ENCODE assay signal across 15 mouse cellular contexts in genomic region chr8:85498577-85498976, GRCm38 (mm10). TPM values are rescaled to one million over a fixed set of nuclear protein-coding genes. Genes with fewer than 3 reads are reported as not detected.
A peak's percentile ranks its signal among the peaks of the same experiment; 100 is the strongest.
DNase-seq lines count a peak whose midpoint lies in the region; ATAC-seq and TF ChIP-seq lines count a peak whose summit lies in the region.
"Had no signal": no experiment of that assay in that cellular context is flagged by ENCODE, and none has a peak within 500 bp of the region (broad histone marks: within the 10 kb centered on the region; RNA-seq: fewer than 3 reads in every experiment).

No protein-coding gene starts in this region.

- TF ChIP-seq CTCF in gastrocnemius, adult 2 months (IDR thresholded peaks at IDR 0.05): no peak

- TF ChIP-seq POLR2A in myocyte (IDR thresholded peaks at IDR 0.05; ENCODE audit: insufficient read length, low read depth): no peak

- H3K79me2 ChIP-seq in myocyte (ENCODE audit: control insufficient read depth, insufficient read depth): peaks cover 86% of the 10 kb centered on the region

- ATAC-seq in neural tube, embryonic 12.5 days (ENCODE audit: low FRiP score, low read depth): no peak
- no peak for ATAC-seq in erythroid progenitor cell, adult 5-6 weeks (replicated peaks; ENCODE audit: low FRiP score, poor library complexity, severe bottlenecking)

- peaks cover 21% of the 10 kb centered on the region for H3K4me1 ChIP-seq in neural tube, embryonic 12.5 days

- H3K4me2 ChIP-seq in neural tube, embryonic 12.5 days (replicated peaks): no peak overlapping the region
- peak overlapping the region; percentile 37 for H3K4me2 ChIP-seq in myocyte (ENCODE audit: low read depth)
- H3K4me2 ChIP-seq: heart, embryonic 11.5 days; lung, embryonic 14.5 days had no signal

- H3K9ac ChIP-seq in neural tube, embryonic 12.5 days: no peak overlapping the region
- H3K9ac ChIP-seq: lung, embryonic 14.5 days had no signal

- H3K4me3 ChIP-seq in gastrocnemius, adult 2 months: peak overlapping the region; percentile 46
- no peak overlapping the region for H3K4me3 ChIP-seq in neural tube, embryonic 12.5 days
- no peak overlapping the region for H3K4me3 ChIP-seq in myocyte

- peak; percentile 11 for DNase-seq in gastrocnemius, adult 2 months
- DNase-seq in gastrocnemius, postnatal 25 days: no peak
- DNase-seq in neural tube, embryonic 10.5 days (ENCODE audit: extremely low spot score, low spot score): no peak
- DNase-seq in kidney, adult 8-10 months: no peak
- DNase-seq: adrenal gland, adult 8-10 months; cerebellum, postnatal 10 days; gastrocnemius, postnatal 14 days; heart, postnatal 4 days; kidney, adult 2 months; kidney, postnatal 4 days had no signal

- 17% methylated on average over 2 of the region's 2 CpGs for WGBS in neural tube, embryonic 12.5 days

- H3K9me3 ChIP-seq in neural tube, embryonic 12.5 days: no peaks in the 10 kb centered on the region

- H3ac ChIP-seq in myocyte (ENCODE audit: control insufficient read depth, insufficient read length): no peak overlapping the region

- H3K36me3 ChIP-seq in neural tube, embryonic 12.5 days: peaks cover 5% of the 10 kb centered on the region; the same call in 1 of the 2 replicates
- peaks cover 28% of the 10 kb centered on the region for H3K36me3 ChIP-seq in myocyte (ENCODE audit: control insufficient read depth, insufficient read depth)

- peak overlapping the region; percentile 73 for H3K27ac ChIP-seq in gastrocnemius, adult 2 months
- H3K27ac ChIP-seq in neural tube, embryonic 12.5 days: 0 out of 2 replicates have a peak overlapping the region, but pooled peaks have one; percentile 42

- H3K27me3 ChIP-seq in neural tube, embryonic 12.5 days (replicated peaks): no peaks in the 10 kb centered on the region
- H3K27me3 ChIP-seq in myocyte (ENCODE audit: control insufficient read depth, insufficient read depth, insufficient read length): no peaks in the 10 kb centered on the region

- intact Hi-C loops in gastrocnemius, adult 2 months (cut with DNase I): no loop called here

TF ChIP-seq in myocyte, 11 proteins besides CTCF, POLR2A, EP300 and RAD21:
- TF ChIP-seq TCF12 (IDR thresholded peaks at IDR 0.05; ENCODE audit: insufficient read depth, poor library complexity, severe bottlenecking): no peak
- TF ChIP-seq E2F4 (IDR thresholded peaks at IDR 0.05; ENCODE audit: insufficient read depth): no peak
- TF ChIP-seq SRF (IDR thresholded peaks at IDR 0.05; ENCODE audit: control insufficient read depth, insufficient read length, low read depth): no peak
- TF ChIP-seq MYOD1 (IDR thresholded peaks at IDR 0.05; ENCODE audit: control insufficient read depth in 1 of 3, insufficient read length in 2 of 3, low read depth in 2 of 3): no peak
- no peak for TF ChIP-seq CEBPB (IDR thresholded peaks at IDR 0.05; ENCODE audit: insufficient read depth, poor library complexity, severe bottlenecking)
- TF ChIP-seq TCF3 (IDR thresholded peaks at IDR 0.05; ENCODE audit: insufficient read length, low read depth): no peak
- TF ChIP-seq MAX (IDR thresholded peaks at IDR 0.05; ENCODE audit: low read depth): no peak
- TF ChIP-seq MYOG (IDR thresholded peaks at IDR 0.05; ENCODE audit: control insufficient read depth in 1 of 3, insufficient read depth in 1 of 3, insufficient read length in 2 of 3, low read depth in 2 of 3): no peak
- TF ChIP-seq USF1 (IDR thresholded peaks at IDR 0.05; ENCODE audit: low read depth): no peak
- no peak for TF ChIP-seq POLR2AphosphoS2 (IDR thresholded peaks at IDR 0.05; ENCODE audit: insufficient read length, low read depth)
- no peak for TF ChIP-seq REST (IDR thresholded peaks at IDR 0.05; ENCODE audit: insufficient read depth, insufficient read length)

RNA-seq across cellular contexts. Expression of gene Gpt2, which starts 6.2 kb away (rescaled TPM):
- 100 to 1,000 TPM; 203 to 433 TPM for total RNA-seq in gastrocnemius, adult 2 months (2021)
- 100 to 1,000 TPM; 153 to 217 TPM for total RNA-seq in gastrocnemius, postnatal 25 days (2021)
- polyA plus RNA-seq in neural tube, embryonic 12.5 days (2016; fragmentation: Nextera tagmentation; extraction: Ambion mirVana): 46.2 and 46.9 TPM in 2 replicates
- 156 TPM for polyA plus RNA-seq in myocyte (2012; fragmentation: generic; extraction: Trizol)
- not detected in 2 replicates for total RNA-seq in erythroid progenitor cell, adult 5-6 weeks (2015; ENCODE audit: low replicate concordance)
- total RNA-seq in erythroid progenitor cell, adult 5-6 weeks (2017; ENCODE audit: low replicate concordance): 0.64 TPM in 1 of 2 replicates, not detected in the other

RNA-seq across cellular contexts. Expression of gene Dnaja2, which starts 56.6 kb away (rescaled TPM):
- total RNA-seq in gastrocnemius, adult 2 months (2021): 100 to 1,000 TPM; 204 to 232 TPM
- total RNA-seq in gastrocnemius, postnatal 25 days (2021): 100 to 1,000 TPM; 170 to 181 TPM
- polyA plus RNA-seq in neural tube, embryonic 12.5 days (2016; fragmentation: Nextera tagmentation; extraction: Ambion mirVana): 173 and 180 TPM in 2 replicates
- 104 TPM for polyA plus RNA-seq in myocyte (2012; fragmentation: generic; extraction: Trizol)
- total RNA-seq in erythroid progenitor cell, adult 5-6 weeks (2015; ENCODE audit: low replicate concordance): 41.1 and 62.0 TPM in 2 replicates
- 37.1 and 44.1 TPM in 2 replicates for total RNA-seq in erythroid progenitor cell, adult 5-6 weeks (2017; ENCODE audit: low replicate concordance)

Comparison
In these comparisons a context has a peak if more than half of its experiments do, and no peak if none do; other contexts are left out.
1. RNA of gene Gpt2, which starts 6.2 kb away (total RNA-seq): 203 to 433 TPM in gastrocnemius, adult 2 months and 153 to 217 TPM in gastrocnemius, postnatal 25 days; 0.64 TPM in erythroid progenitor cell, adult 5-6 weeks; every median in the first group is over 10 times any median in the second.